Mouse (Mus musculus): ENCODE data around the gene Tnk1.
"Not testable (repeated sequence)": the region's sequence is repeated elsewhere in the genome, so short reads cannot be mapped to it uniquely, and the experiment has no call there.

Gene Tnk1

DNA sequence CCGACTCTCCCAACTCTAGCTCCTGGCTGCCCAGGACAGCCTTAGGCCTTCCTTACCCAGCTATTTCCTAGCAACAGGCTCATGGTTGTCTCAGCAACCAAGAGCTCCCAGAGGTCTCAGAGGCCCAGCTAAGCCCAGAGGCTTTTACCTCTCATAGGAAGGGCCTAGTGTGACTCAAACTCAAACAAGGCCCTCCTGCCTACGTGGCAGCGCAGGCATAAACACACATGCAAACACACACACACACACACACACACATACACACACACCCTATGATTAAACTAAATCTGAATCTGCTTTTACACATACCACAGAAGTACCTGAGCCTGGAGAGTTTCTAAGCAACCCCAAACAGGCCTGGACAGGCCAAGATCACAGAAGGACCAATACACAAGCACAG is 19.9 kb upstream of the Tnk1 start:
- DNase-seq (ENCODE audit: low read depth) = no peak

DNA sequence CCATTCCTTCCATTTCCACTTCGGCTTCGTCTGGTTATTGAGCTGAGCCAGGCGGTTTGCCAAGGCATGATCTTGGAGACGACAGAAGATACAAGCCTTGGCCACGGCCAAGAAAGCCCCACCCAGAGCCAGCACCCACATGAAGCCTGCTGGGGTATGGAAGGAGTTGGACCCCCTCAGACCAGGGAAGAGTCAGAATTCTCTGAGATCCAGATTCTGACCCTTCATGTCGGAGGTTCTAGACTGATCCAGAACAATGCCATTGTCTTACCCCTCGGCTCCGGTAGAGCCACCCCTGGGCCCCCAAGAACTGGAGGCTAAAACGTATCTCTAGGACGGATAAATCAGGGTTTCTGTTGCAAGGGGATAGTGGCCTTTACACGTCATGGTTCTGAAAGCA is 19.3 kb upstream of the Tnk1 start, which contains the start of gene Tmem95:
Gene Tmem95, minus strand, starts transcription at position 141 of the 400 bp plus-strand sequence.
- no peak for DNase-seq (ENCODE audit: low read depth)

DNA sequence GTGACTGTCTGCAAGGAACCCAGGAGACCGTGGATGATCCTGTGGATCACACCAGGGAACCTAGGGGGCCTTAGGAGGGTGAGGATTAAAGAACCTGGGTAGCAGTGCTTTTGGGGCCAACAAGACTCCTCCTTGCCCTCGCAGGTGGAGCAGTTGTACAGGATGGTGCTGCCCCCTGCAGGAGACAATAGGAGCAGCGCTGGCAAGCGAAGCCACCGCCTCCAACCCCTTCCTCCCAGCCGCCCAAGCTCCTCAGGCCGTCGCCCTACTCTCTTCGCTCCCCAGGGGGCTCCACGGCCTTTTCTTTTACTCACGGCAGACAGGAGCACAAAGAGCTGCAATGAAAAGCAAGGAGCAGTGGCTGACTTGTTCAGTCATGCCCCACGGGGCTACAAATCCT is 18.3 kb upstream of the Tnk1 start:
- peak; percentile 94 for DNase-seq (ENCODE audit: low read depth)

DNA sequence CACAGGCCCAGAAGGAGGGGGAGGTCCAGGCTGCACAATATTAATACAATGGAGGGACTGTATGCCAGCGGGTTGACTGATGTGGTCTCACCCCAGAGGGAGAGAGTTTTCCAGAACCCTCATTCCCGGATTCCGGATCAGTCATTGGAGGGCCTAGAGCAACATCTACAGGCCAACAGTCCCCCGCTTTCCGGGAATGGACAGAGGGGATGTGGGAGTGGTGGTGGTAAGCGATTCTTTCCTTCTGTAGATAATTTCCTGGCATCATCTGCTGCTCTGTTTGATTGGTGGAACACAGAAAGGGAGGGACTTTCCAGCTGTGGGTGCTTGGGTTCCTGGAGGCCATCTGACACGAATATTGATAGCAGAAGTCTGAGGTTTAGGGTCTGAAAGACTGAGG is 17.7 kb upstream of the Tnk1 start:
- peak; percentile 73 for DNase-seq (ENCODE audit: low read depth)

DNA sequence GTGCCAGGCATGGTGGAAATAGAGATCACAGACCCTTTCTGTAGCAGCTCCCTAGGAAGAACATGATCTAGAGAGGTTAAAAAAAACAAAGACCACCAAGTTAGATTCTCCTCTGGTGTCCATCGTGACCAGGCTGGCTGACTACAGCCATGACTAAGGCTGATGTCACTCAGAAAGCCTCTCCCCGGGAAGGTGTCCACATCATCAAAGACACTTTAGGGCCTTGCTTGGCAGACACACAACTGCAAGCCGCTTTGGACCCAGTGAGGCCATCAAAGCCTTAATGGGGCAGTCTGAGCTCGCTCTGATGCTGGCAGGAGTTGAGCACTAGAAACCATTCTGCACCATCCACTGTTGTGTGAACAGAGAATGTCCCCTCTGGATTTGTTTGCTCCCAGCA is 13.9 kb upstream of the Tnk1 start:
- no peak for DNase-seq (ENCODE audit: low read depth)

DNA sequence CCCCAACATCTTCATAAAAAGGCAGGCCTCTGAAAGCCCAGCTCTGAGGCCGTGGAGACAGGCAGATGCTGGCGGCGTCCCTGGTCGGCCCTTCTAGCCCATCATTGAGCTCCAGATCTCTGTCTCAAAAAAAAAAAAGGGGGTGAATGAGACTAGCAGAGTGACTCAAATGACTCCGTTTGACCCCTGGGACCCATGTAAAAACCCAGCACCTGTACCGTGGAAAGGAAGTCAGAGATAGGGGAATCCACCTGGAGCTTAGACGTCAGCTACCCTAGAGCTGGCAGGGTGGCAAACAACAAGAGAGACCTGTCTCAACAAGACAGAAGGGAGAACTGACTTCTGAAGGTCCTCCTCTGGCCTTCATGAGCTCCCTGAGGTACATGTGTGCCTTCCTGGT is 13.3 kb upstream of the Tnk1 start:
- DNase-seq (ENCODE audit: low read depth) = no peak

DNA sequence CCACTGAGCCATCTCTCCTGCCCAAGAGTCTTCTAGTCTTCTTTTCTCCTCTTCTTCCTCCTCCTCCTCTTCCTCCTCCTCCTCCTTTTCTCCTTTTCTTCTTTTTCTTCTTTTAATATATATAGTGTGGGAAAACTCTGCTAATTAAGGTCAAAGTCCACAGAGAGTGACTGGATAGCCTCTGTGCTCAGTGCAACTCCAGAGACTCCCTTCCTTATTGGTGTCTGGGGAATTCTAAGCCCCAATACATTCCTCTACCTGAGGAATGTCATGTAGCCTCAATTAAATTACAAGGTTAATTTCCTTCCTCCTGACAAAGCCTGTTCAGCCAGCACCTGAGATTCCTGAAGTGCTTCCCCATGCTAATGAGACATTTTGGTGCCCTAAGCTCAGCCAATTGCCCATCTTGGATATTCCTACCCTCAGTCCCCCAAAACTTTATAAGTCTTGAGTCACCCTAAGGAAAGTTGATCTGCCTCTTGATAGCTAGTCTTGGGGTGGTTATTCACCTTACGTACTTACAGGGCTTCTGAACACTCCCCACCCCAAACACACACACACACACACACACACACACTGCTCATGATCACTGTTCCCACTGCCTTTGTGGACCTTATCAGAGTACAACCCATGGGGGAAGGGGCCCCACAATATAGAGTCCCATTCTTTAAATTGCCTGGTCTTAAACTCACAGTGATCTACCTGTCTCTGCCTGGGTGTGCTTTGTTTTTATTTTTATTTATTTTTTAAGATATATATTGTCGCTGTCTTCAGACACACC is 11.9 kb upstream of the Tnk1 start:
- DNase-seq (ENCODE audit: low read depth) = no peak

DNA sequence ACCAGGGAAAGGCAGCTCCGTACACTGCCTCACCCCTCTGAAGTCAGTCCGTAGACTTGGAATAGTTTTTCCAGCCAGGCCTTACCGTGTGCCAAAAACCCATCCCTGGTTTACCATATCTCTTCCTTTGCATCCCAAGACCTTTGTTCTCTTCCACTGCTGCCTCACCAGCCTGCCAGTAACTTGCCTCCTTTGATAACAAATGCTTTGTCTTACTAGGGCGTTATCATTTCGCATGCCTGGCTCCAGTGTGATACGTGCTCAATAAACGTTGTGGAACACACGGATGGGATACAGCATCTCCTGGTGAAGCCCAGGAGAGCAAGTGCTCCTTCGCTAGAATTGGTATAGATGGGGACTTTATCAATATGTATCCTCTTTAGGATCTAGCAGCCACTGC is 8.8 kb upstream of the Tnk1 start:
- DNase-seq (ENCODE audit: low read depth) = no peak

DNA sequence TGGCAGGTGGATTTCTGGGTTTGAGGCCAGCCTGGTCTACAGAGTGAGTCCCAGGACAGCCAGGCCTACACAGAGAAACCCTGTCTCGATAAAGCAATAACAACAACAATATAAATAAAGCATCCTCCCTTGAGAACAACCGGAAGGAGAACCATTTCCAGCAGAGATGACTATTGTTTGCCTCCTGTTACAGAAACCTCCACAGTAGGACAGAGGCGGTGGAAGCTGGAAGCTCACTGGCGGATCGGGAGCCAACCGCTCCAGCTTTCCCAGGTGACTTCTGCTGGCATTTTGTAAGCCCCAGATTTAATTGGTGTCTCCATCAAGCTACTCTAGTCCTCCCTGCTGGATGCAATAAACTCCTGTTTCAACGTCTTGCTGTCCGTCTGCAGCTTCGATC is 7.0 kb upstream of the Tnk1 start:
- DNase-seq (ENCODE audit: low read depth) = no peak

DNA sequence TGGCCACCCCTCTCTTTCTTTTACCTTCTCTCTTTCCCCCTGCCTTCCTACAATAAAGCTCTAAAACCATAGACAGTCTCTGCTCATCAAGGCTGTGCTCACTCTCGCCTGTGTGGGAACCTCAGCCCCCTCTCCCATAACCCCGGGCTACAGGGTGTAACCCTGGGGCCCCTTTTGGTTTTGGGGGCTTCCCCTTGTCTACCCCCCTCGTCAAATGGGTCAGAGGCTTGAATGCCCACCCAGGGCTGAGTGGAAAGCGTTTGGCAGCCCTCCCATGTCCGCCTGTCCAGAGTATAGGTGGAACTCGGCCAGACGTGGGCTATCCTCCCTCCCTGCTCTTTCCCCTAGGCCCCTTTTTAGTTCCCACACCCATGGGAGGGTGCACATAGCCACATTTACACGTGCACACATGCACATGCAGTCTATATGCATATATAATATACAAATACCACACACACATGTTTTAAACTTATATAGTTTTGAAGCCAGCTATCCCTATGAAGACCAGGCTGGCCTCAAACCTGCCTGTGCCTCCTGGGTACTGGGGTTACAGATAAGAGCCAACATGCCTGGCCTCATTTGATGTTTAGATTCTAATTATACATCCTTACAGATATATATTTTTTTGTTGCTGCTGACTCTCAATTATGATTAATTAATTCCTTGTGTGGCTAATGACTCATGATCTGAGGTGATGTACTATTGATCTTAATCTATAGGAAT is 5.8 kb upstream of the Tnk1 start:
- no peak for DNase-seq (ENCODE audit: low read depth)

DNA sequence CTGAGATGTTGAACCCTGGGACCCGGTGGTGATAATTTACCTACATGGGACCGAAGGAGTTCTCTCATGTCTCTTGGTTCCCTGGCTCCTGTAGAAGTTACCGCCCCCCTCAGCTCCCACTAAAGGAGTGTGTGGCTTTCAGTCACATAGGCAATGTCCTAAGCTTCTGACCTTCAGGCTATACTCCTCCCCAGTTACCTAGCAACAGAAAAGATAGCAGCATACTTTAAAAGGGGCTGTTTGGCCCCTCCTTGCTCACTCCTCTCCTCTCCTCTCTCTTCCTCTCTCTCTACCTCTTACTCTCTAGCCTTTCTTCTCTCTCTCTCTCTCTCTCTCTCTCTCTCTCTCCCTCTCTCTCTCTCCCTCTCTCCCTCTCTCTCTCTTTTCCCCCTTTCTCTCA is 5.2 kb upstream of the Tnk1 start:
- DNase-seq (ENCODE audit: low read depth) = not testable (repeated sequence)

DNA sequence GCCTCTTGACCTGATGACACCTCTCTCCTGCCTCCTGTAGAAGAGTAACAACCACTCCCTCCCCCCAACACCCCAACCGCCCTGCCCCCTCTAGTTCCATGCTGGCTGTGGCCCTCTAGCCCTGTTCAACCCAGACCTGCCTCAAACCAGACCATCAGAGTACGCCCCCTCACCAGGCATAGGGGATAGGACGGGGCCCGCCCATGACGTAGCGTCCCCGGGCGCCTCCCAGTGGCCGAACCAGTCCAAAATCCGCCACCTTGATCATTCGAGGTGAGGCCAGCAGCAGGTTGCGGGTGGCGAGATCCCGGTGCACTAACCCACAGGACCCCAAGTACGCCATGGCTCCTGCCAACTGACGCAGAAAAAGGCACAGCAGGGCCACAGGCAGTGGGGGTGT is 3.2 kb downstream of the Tnk1 start:
- DNase-seq (ENCODE audit: low read depth) = peak; percentile 61

DNA sequence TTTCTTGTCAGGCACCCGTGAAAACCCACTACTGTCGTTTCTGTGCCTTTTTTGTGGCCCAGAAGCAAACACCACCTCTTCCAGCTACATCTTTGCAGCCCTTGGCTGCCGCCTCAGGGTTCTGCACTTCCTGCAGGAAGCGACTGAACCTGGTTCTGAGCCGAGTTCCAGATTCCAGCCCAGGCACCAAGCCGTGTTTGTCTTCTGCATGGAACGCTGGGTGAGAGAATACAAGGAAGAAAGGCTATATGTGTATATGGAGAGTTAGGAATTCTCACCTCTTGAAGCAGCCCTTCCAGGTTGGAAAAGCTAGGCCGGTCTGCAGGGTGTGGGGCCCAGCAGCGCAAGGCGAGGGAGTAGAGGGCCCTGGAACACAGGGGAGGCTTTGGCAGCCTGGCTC is 3.9 kb downstream of the Tnk1 start:
- DNase-seq (ENCODE audit: low read depth) = no peak

DNA sequence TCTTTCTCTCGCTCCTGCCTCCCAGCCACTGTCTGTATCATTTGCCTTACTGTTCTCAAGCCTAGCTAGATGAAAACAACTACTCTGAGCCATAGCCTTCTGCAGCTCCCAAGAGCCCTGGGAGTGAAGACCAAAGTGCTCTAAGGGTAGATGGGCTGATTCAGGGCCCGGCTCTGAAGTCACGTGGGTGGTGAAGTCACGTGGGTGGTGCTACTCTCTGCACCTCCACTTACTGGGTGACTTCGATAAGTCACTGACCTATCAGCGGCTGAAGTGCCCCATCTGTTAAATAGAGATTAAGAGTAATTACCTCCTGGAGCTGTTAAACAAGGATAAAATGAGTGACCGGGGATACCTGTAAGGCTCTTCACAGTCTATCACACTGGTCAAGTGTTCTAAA is 4.5 kb downstream of the Tnk1 start:
- peak; percentile 40 for DNase-seq (ENCODE audit: low read depth)

DNA sequence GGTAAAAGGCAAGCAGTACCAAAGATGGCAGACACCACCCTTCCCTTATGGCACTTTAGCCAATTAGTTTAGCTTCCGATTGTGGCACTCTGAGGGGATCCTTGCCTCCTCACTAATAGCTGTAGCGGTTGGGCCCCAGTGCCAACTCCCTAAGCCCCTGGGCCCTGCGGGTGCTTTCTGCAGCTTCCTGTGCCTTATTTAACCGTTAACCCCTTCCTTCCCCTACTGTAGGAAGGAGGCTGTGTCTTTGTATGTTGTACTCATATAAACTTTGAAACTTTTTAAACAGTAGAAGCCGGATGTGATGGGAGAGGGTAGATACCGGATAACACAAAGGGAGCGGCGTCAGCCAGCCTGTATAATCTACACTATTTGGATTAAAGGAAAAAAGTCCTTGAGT is 7.8 kb downstream of the Tnk1 start:
- DNase-seq (ENCODE audit: low read depth) = no peak

DNA sequence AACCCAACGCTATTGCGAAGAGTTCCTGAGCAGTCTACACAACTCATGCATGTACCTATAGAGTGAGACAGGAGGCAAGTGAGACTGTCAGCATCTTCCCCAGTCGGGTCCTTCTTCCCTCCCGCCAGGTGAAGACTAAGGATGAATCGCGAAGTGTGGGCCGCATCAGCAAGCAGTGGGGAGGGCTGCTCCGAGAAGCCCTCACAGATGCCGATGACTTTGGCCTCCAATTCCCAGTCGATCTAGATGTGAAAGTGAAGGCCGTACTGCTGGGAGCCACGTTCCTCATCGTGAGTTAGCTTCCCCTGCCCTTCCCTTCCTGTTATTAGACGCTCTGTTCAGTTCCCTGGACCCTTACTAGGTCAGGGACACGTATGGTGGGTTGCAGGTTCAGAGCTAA is 8.6 kb downstream of the Tnk1 start:
- no peak for DNase-seq (ENCODE audit: low read depth)

DNA sequence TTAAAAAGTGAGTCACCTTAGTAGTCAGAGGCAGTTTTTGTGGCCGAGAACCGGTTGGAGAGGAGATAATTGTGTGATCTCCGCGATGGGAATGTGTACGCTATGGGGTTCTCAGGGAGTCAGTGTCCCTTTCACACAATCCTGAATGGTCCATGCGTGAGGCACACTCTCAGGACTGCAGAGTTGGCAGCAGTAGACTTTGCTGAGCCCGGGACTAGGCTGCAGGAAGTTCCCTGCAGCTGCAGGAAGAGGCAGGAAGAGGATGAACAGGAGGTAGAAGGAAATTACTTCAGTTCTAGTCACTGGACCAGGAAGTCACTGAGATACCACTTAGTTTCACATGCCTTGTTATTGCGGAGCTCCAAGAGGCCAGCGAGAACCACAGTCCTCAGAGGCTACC is 9.4 kb downstream of the Tnk1 start:
- no peak for DNase-seq (ENCODE audit: low read depth)

DNA sequence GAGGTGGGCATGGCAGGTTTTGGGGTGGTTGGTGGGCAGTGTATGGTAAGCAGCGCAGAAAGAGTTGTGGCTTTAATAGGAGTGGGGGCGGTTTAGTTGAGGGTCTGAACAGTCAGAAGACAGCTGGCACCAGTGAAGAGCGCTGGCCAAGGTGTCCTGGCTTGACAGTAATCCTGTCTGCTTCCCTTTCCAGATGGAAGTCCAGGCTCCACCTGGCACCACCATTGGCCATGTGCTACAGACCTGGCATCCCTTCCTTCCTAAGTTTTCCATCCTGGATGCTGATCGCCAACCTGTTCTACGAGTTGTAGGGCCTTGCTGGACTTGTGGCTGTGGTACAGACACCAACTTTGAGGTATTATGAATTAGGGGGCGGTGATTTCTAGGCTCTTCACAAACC is 10.5 kb downstream of the Tnk1 start:
- no peak for DNase-seq (ENCODE audit: low read depth)

DNA sequence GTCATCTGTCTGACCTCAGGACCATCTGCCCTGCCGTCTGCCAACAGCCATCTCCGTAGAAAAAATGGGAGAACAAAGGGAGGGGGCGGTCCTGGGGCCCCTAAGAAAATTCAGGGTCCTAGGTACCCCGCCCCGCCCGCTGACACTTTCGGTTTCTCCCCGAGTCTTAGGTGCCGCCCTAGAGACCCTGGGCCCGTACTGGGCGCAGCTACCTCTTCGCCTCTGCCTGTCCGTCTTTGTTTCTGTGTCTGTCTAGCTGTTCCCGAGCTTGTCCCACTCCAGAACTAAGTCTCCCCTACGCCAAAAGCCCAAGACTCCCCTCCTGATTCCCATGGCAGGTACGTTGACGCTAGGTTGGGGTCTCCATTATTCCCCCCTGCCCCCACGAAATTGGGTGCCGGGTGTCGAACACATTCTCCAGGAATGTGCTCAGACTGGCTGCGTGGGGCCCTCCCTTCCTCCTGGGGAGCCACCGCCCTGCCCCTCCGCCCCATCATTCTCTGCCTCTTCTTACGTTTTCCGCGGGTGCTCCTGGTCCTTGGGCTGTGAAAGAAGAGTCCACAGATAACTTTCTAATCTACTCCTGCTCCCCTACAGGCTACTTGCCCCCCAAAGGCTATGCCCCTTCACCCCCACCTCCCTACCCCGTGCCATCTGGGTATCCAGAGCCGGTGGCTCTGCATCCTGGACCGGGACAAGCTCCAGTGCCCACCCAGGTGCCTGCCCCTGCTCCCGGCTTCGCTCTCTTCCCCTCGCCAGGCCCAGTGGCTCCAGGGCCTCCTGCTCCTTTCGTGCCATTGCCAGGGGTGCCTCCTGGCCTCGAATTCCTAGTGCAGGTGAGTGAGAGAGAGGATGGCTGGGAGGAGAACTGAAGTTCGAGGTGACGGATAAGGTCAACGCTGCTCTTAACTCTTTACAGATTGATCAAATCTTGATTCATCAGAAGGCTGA is 11.5 kb downstream of the Tnk1 start:
- peak; percentile 85 for DNase-seq (ENCODE audit: low read depth)

DNA sequence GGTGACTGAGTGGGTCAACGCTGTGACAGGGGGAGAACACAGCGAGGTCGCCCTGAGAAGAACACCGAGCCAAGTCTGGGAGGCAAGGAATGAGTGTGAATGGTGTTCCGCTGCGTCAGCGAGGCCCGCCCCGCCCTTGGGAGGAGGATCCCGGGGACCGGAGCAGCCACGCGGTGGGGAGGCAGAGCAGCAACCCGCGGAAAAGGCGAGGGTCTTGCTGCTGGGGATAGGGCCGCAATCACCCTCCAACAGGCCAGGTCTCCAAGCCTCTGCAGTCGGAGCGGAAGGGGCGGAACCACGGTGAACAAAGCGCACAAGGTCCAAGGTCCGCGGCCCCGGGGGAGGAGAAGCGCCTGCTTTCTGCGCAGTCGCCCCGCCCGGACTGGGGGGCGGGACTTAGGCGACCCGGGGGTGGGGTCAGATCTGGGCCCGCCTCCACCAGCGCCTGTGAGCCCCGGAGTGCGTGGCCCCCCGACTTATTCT is 12.3 kb downstream of the Tnk1 start, which contains the start of gene Plscr3:
Gene Plscr3, plus strand, starts transcription at position 179 of the 483 bp plus-strand sequence.
- DNase-seq (ENCODE audit: low read depth) = peak; percentile 92

DNA sequence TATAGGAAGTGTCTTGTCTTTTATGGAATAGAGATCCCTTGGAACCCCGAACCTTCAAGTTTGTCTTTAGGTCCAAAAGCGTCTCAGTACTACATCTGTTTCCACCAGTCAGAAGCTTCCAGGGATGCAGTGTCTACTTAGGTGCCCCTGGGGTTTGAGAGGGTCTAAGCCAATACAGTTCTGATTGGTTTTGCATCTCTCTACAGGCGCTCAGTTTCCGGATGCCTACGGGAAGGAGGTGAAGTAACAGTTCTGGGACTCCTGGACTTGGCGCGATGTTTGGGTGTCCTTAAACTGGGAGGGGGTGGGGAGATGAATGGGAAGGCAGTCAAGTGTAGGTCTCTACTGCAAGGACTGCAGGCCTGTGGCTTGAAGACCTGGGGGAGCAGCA is 19.8 kb downstream of the Tnk1 start:
- DNase-seq (ENCODE audit: low read depth) = no peak
